Mouse (Mus musculus): ENCODE measurements around the gene Fkbp9.
A peak's percentile ranks its signal among the peaks of the same experiment; 100 is the strongest.

Fkbp9 gene

DNA sequence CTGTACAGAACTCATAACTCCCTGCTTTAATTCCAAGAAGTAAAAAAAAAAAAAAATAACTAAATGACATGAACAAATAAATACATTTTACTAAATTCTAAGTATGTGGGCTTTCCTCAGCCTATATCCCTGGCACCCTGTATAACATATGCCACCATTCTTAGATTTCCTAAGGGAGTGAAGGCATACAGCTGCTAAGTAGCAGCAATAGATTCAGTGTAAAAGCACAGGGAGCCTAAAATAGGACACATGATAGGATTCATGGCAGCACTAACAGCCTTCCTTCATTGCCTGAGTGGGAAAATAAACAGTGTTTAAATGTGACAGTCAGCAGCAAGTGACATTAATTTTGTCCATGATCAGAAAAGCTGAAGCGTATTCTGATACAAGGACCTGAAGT is 72.5 kb downstream of the Fkbp9 start:
- no peak for DNase-seq (ENCODE audit: low read depth in 1 of 2, low spot score in 2 of 2)

DNA sequence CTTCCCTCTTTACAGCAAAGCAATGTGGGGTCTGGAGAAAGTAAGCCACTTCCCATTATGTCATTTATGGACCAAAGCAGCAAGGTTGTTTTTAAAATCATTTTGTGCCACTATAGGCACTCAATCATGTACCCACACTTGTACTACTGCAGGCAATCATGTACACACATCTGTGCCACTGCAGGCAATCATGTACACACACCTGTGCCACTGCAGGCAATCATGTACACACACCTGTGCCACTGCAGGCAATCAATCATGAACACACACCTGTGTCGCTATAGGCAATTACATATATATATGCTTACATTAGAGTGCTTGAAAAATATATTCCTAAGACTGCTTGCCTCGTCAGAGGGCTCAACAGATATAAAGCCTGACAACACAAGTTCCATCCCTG is 73.1 kb downstream of the Fkbp9 start:
- DNase-seq (ENCODE audit: low read depth in 1 of 2, low spot score in 2 of 2) = no peak

- no peak for DNase-seq (ENCODE audit: low read depth in 1 of 2, low spot score in 2 of 2)
Measured at GRCm38 (mm10) chr6:56905486-56905885, 73.6 kb downstream of the Fkbp9 start.

DNA sequence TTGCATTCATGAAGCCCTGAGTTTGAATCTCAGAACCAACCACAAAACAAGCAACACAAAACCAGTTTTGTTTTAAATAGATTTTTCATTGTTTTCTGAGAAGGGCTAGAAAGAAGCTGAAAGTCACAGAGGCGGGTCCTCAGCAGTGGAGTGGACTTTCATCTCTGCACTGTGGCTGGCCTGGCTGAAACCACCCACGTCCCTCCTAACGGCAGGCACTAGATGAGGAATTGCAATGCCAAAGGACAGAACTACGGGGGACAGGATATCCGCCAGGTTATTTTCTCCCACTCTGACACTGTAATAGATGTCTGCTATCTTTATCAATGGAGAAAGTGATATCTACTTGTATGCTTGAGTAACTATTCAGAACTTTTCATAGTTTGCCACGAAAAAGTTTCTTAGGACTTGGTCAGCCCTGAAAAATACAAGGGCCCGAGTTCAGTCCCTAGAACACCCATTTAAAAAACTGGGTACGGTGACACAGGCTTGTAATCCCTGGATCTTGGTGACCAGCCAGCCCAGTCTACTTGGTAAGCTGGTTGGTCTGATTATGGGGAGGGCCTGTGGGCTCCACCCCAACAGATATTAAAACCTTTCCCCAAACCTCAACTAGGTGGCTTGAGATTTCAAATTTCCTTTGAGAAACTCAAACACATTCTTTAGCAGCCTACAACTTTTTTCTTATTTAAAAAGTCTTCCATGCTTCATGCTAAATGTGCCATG is 74.4 kb downstream of the Fkbp9 start:
- no peak for DNase-seq (ENCODE audit: low read depth in 1 of 2, low spot score in 2 of 2)

- DNase-seq (ENCODE audit: low read depth in 1 of 2, low spot score in 2 of 2) = no peak
Measured at GRCm38 (mm10) chr6:56907973-56908372, 76.1 kb downstream of the Fkbp9 start.

GRCm38 (mm10) chr6:56908397-56908796 is 76.5 kb downstream of the Fkbp9 start:
- DNase-seq (ENCODE audit: low read depth in 1 of 2, low spot score in 2 of 2) = no peak

DNA sequence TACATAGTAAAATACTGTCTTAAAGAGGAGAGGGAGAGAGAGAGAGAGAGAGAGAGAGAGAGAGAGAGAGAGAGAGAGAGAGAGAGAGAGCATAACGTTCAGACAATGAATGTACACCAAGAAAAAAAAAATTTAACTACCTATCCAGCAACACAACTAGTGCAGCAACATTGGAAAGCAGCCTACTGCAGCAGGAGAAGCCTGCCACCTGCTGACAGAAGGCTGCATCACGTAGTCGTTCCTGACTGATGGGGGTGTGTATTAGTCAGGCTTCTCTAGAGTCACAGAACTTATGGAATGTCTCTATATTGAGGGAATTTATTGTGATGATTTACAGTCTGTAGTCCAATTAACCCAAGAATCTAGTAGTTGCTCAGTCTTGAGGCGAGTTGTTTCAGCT is 77.1 kb downstream of the Fkbp9 start:
- DNase-seq (ENCODE audit: low read depth in 1 of 2, low spot score in 2 of 2) = peak in 1 of 2 experiments; percentile 6

- no peak for DNase-seq (ENCODE audit: low read depth in 1 of 2, low spot score in 2 of 2)
Measured at GRCm38 (mm10) chr6:56910910-56911309, 79.1 kb downstream of the Fkbp9 start.

- no peak for DNase-seq (ENCODE audit: low read depth in 1 of 2, low spot score in 2 of 2)
Measured at GRCm38 (mm10) chr6:56913092-56913858, 81.4 kb downstream of the Fkbp9 start.

DNA sequence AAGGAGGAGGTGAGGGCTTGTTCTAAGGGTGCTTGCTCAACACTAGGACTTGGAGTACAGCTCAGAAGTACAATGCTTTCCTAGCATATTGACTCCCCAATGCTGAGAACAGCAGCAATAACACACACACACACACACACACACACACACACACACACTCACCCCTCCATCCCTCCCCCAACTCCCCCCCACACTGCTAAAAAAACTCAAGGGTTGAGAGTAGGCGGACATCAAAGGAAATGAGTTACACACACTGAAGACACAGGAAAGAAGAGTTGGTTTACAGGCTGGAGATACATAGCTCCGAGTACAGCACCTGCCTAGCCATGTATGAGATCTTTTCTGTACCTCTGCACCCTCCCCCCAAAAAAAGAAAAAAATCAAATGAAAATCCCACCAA is 84.4 kb downstream of the Fkbp9 start:
- no peak for DNase-seq (ENCODE audit: low read depth in 1 of 2, low spot score in 2 of 2)

DNA sequence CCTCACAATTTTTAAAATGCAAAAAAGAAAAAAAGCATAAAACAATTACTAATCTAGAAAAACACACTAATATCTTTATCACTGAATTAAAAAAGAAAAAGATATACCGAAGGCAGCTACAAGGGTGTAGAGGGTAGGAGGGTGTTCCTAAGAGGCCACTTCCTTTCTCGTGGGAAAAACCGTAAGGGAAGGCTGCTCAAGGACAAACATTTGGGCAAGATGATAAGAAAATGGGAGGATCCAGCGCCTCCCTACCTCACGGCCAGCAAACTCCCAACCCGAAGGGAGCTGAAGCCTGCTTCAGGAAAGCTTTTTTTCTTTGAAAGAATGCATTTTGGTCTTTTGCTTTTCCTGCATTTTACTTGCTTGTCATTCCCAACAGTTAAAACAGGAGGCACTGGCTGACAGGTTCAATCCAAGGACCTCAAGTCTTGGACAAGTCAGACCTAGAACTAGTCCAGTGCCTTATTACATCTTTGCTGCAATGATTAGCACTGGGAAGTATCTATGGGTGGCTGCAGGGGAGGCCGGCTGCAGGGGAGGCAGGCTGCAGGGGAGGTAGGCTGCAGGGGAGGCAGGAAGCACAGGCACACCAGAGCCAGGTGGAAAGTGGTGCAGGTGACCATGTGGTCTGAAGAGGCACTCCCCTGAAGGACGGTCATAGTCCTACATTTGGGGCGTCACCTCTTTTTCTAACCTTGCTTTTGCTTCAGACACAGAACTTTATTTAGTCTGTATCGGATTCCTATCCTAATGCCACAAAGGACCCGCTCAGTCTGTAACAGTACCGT is 85.9 kb downstream of the Fkbp9 start:
- DNase-seq (ENCODE audit: low read depth in 1 of 2, low spot score in 2 of 2) = no peak

DNA sequence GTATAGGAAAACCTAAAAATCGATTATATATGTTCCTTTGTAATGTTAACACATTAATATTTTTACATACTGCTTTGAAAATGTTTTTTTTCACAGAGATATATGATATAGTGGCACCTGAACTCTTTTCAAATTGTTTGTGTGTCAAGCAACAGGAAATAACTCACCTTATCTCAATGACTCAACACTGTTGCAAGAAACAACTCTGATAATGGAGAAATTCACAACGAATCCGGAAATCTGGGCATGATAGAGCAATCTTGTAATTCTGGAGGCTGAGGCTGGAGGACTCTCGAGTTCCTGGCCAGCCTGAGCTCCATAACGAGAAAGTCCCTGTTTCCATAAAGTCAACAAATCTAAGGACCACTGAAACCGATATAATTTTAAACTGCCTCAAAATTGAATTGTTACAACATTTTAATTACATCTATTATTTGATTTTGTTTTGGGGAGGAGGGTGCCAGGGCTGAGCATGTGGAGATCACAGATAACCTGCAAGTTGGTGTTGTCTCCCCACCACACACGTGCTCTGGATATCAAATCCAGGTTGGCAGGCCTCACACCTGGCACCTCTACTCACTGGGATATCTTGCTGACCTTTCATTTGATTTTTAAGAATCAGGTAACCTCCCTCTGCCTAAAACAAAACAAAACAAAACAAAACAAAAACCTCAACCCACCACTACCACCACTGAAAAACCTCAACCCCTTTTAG is 87.6 kb downstream of the Fkbp9 start:
- no peak for DNase-seq (ENCODE audit: low read depth in 1 of 2, low spot score in 2 of 2)

DNA sequence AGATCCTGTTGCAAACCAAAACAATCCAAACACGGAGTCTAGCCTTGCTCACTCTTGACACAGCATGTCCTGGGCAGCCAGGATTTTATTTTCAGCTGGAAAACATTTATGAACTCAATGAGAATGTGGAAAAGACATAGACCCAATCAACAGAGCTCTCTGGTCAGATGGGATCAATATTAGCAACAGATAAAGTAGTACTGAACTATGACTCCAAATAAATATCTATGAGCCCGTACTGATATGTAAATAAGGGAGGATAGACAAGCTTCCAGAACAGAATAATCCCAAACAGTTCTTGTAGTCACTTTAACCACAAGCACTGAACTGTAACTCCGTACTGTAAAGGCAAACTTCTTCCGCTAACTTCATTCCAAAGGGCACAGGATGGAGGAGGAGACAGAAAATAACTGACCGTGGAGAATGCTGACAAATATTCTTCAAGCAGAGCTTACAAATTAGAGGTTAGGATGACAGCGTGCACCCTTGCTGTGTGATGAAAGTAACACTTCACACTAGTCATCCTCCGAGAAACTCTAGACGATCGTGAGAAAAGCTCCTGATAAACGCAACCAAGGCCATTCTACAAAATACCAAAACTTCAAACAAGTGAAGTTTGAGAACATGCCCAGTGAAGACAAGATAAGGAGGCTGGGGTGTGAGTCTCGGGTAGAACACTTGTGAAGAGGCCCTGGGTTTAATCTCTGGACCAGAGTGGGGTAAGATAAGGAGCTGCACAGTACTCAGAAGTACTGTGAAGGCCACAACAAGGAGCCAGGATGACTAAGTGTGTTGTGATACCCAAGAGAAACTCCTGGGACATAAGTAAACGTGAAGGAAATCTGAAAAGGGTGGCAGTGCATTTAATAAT is 88.6 kb downstream of the Fkbp9 start:
- no peak for DNase-seq (ENCODE audit: low read depth in 1 of 2, low spot score in 2 of 2)

- no peak for DNase-seq (ENCODE audit: low read depth in 1 of 2, low spot score in 2 of 2)
Measured at GRCm38 (mm10) chr6:56923331-56923725, 91.5 kb downstream of the Fkbp9 start.

DNA sequence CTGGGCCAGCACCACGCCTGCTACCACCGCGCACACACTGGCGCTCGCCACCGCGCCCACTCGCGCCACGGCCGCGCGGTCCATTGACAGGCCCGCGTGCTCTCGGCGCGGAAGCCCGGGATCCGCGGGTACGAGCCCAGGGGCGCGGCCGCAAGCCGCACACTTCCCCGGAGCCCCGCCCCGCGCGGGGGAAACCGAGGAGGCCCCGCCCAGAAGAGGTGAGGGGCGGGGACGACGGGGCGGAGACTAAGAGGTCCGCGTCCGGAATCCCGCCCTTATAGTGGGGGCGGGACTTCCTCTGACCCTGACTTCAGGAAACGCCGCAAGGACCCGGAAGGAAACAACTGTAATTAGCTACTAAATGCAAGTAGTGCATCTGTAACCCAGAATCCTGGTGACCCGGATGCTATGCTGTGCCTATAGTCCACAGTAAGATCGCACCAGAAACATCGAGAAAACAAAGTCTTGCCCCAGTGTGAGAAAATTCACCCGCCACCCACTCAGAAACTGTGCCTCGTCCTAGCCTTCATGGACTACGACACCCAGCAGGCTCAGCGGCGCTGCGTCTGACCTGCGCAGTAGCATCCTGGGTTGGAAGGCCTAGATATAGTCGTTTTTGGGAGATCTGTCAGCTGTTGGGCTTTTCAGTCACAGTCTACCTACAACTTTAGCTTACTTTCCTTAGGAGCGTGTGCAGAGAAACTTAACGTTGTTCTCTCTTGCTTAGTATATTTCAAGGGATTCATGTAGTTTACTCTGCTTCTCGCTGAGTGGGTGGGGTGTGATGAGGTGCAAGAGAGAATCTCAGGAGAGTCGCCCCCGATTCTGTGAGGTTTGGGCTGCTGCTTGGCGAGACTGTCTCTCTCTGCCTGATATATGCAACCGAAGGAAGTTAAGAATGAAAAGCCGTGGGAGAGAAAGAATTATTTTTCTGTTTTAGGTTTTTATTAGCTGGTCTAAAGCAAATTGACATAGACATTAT is 92.2 kb downstream of the Fkbp9 start, which contains the start of the genes Nt5c3 and Vmn1r4:
Gene Nt5c3 (minus strand): TSS at position 207 of the 982 bp plus-strand sequence.
Gene Vmn1r4 (plus strand): TSS at position 290 of the 982 bp plus-strand sequence.
- DNase-seq (ENCODE audit: low read depth in 1 of 2, low spot score in 2 of 2) = peak; percentile 73 to 84
